Mouse (Mus musculus): ENCODE data around the gene Sdccag8. TPM values are rescaled to one million over a fixed set of nuclear protein-coding genes. Genes with fewer than 3 reads are reported as not detected.

The Sdccag8 gene
- total RNA-seq, 4 experiments from 2014 or later = 14.8 to 17.9 (median 15.0) TPM

GRCm38 (mm10) chr1:176981511-176981910 lies 167.1 kb downstream of the Sdccag8 start:
- no peak for DNase-seq (ENCODE audit: low spot score in 2 of 2)

- no peak for DNase-seq (ENCODE audit: low spot score in 2 of 2)
Measured at GRCm38 (mm10) chr1:176982671-176983070, 168.2 kb downstream of the Sdccag8 start.

GRCm38 (mm10) chr1:176985691-176986090 lies 171.2 kb downstream of the Sdccag8 start:
- peak in 1 of 2 experiments; percentile 81 for DNase-seq (ENCODE audit: low spot score in 2 of 2)

DNA sequence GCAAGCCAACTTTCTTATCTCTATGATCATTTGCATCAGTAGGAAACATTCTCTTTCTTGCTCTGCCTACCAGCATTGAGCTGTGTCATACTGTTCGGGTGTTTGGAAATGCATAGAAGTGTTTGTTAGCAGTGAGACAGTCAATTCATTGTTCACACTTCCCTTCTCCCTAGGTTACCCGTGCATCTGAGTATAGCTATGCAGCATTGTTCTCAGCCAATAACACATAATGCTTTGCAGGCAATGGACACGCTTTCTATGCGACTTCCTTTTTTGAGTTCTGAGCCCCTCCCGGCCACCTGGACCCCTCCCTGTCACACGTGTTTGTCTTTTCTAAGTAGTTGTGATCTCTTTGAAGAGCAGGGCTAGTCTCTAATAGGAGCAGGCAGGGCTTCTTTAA lies 171.8 kb downstream of the Sdccag8 start:
- no peak for DNase-seq (ENCODE audit: low spot score in 2 of 2)

- no peak for DNase-seq (ENCODE audit: low spot score in 2 of 2)
Measured at GRCm38 (mm10) chr1:176986990-176987740, 172.7 kb downstream of the Sdccag8 start.

DNA sequence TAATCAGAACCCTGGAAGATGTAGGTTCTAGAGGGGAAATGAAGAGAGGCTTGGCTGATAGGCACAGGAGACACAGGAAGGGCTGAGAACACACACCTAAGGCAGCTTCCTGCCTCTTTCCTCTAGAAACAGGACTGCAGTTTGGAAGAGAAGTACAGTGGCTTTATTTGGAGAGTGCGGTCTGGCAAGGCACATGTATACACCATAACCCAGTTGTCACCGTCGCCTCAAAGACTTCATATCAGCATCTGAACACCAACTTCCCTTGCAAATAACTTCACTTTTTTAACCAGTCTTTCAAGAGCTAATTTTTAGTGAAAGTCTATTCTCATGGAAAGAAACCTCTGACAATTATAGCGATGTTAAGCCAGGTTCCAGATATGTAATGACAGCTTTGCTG lies 177.0 kb downstream of the Sdccag8 start:
- no peak for DNase-seq (ENCODE audit: low spot score in 2 of 2)

- no peak for DNase-seq (ENCODE audit: low spot score in 2 of 2)
Measured at GRCm38 (mm10) chr1:176992517-176992916, 178.1 kb downstream of the Sdccag8 start.

- DNase-seq (ENCODE audit: low spot score in 2 of 2) = no peak
Measured at GRCm38 (mm10) chr1:176993141-176994010, 178.9 kb downstream of the Sdccag8 start.

- DNase-seq (ENCODE audit: low spot score in 2 of 2) = no peak
Measured at GRCm38 (mm10) chr1:176994087-176994486, 179.6 kb downstream of the Sdccag8 start.

- no peak for DNase-seq (ENCODE audit: low spot score in 2 of 2)
Measured at GRCm38 (mm10) chr1:176994707-176995418, 180.4 kb downstream of the Sdccag8 start.

GRCm38 (mm10) chr1:176995419-176995775 lies 180.9 kb downstream of the Sdccag8 start:
- DNase-seq (ENCODE audit: low spot score in 2 of 2) = no peak

- DNase-seq (ENCODE audit: low spot score in 2 of 2) = no peak
Measured at GRCm38 (mm10) chr1:176996166-176996565, 181.7 kb downstream of the Sdccag8 start.

GRCm38 (mm10) chr1:176996630-176997201 lies 182.3 kb downstream of the Sdccag8 start:
- peak in 1 of 2 experiments; percentile 56 for DNase-seq (ENCODE audit: low spot score in 2 of 2)

DNA sequence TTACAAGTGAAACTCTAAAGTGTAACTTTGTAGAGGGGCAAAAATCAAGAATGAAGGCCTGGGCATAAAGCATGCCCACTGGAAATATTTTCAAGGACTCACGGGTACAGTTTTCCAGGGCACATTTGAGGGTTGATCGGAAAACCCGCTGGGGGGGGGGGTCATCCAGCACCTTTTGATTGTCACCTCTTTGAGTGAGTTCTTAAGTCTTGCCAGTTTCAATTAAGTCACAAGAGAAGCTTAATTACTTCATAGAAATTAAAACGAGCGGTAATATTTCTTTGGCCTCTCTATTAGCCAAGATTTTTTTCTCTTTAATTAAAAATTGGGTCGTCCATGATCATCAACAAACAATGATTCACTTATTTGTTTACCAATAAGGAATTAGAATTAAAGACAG lies 182.8 kb downstream of the Sdccag8 start:
- no peak for DNase-seq (ENCODE audit: low spot score in 2 of 2)

GRCm38 (mm10) chr1:176997711-176998689 lies 183.5 kb downstream of the Sdccag8 start:
- DNase-seq (ENCODE audit: low spot score in 2 of 2) = no peak

GRCm38 (mm10) chr1:176999011-176999410 lies 184.6 kb downstream of the Sdccag8 start:
- no peak for DNase-seq (ENCODE audit: low spot score in 2 of 2)

GRCm38 (mm10) chr1:177002951-177003350 lies 188.5 kb downstream of the Sdccag8 start:
- DNase-seq (ENCODE audit: low spot score in 2 of 2) = no peak

GRCm38 (mm10) chr1:177004041-177004741 lies 189.7 kb downstream of the Sdccag8 start:
- no peak for DNase-seq (ENCODE audit: low spot score in 2 of 2)

DNA sequence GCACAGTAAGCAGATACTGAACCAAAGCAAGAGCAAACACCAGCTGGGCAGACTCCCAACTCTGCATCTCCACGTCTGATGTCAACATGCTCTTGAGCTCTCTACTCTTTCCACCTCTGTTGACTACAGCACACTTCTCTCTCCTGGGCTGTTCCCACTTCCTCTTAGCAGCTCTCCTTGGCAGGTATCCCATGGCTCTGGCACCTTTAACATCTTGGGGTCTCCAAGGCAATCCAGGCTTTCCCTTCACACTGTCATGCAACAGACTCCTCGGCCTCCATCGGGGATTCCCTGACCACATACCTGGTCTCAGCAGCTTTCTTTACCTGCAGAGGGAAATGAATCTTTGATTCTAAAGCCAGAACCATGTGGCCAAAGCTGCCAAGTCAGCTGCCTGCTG lies 192.9 kb downstream of the Sdccag8 start:
- DNase-seq (ENCODE audit: low spot score in 2 of 2) = no peak

DNA sequence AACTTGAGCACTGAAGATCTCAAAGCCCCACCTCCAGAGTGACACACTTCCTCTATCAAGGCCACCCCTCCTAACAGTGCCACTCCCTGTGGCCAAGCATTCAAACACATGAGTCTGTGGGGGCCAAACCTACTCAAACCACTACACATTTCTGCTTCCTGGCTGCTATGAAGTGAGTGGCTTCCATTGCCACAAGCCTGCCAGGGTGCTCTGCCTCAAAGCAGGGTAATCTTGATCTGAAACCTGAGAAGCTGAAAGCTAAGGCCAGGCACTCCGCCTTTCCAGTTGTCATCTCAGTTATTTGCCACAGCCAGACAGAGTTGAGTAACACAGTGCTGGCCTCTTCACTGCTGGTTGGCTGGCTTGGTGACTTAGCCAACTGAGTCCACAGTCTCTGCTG lies 194.3 kb downstream of the Sdccag8 start:
- no peak for DNase-seq (ENCODE audit: low spot score in 2 of 2)

All from left cerebral cortex, adult 8-10 months (tissue).